Mouse (Mus musculus): Measurements from ENCODE around the gene Sox5.

Sox5 gene

GRCm38 (mm10) chr6:143866566-143866965 is 915.2 kb downstream of the Sox5 start:
- in situ Hi-C loops (cut with MboI, MseI), result no loop called here

- in situ Hi-C loops (cut with MboI, MseI), result no loop called here
Observed at GRCm38 (mm10) chr6:143862611-143863110, 919.1 kb downstream of the Sox5 start.

- in situ Hi-C loops (cut with MboI, MseI), result no loop called here
Observed at GRCm38 (mm10) chr6:143860036-143860435, 921.7 kb downstream of the Sox5 start.

GRCm38 (mm10) chr6:143859535-143859934 is 922.2 kb downstream of the Sox5 start:
- in situ Hi-C loops (cut with MboI, MseI), result no loop called here

- in situ Hi-C loops (cut with MboI, MseI), result no loop called here
Observed at GRCm38 (mm10) chr6:143858551-143858950, 923.2 kb downstream of the Sox5 start.

- in situ Hi-C loops (cut with MboI, MseI), result no loop called here
Observed at GRCm38 (mm10) chr6:143857376-143857775, 924.4 kb downstream of the Sox5 start.

- in situ Hi-C loops (cut with MboI, MseI), result no loop called here
Observed at GRCm38 (mm10) chr6:143855421-143855820, 926.4 kb downstream of the Sox5 start.

- in situ Hi-C loops (cut with MboI, MseI), result no loop called here
Observed at GRCm38 (mm10) chr6:143854031-143854430, 927.7 kb downstream of the Sox5 start.

GRCm38 (mm10) chr6:143845761-143846160 is 936.0 kb downstream of the Sox5 start:
- in situ Hi-C loops (cut with MboI, MseI), result no loop called here

GRCm38 (mm10) chr6:143844701-143844970 is 937.1 kb downstream of the Sox5 start:
- in situ Hi-C loops (cut with MboI, MseI), result no loop called here

- in situ Hi-C loops (cut with MboI, MseI), result no loop called here
Observed at GRCm38 (mm10) chr6:143843933-143844700, 937.7 kb downstream of the Sox5 start.

GRCm38 (mm10) chr6:143841954-143842353 is 939.8 kb downstream of the Sox5 start:
- in situ Hi-C loops (cut with MboI, MseI), result no loop called here

- in situ Hi-C loops (cut with MboI, MseI), result no loop called here
Observed at GRCm38 (mm10) chr6:143841109-143841638, 940.6 kb downstream of the Sox5 start.

GRCm38 (mm10) chr6:143838384-143839076 is 943.2 kb downstream of the Sox5 start:
- in situ Hi-C loops (cut with MboI, MseI), result no loop called here

- in situ Hi-C loops (cut with MboI, MseI), result no loop called here
Observed at GRCm38 (mm10) chr6:143835331-143835730, 946.4 kb downstream of the Sox5 start.

- in situ Hi-C loops (cut with MboI, MseI), result no loop called here
Observed at GRCm38 (mm10) chr6:143833986-143834385, 947.8 kb downstream of the Sox5 start.

- in situ Hi-C loops (cut with MboI, MseI), result no loop called here
Observed at GRCm38 (mm10) chr6:143833182-143833558, 948.6 kb downstream of the Sox5 start.

- in situ Hi-C loops (cut with MboI, MseI), result no loop called here
Observed at GRCm38 (mm10) chr6:143832483-143833181, 949.1 kb downstream of the Sox5 start.

- in situ Hi-C loops (cut with MboI, MseI), result no loop called here
Observed at GRCm38 (mm10) chr6:143831246-143831645, 950.5 kb downstream of the Sox5 start.

- in situ Hi-C loops (cut with MboI, MseI), result no loop called here
Observed at GRCm38 (mm10) chr6:143830131-143830530, 951.6 kb downstream of the Sox5 start.

GRCm38 (mm10) chr6:143826786-143827185 is 955.0 kb downstream of the Sox5 start:
- in situ Hi-C loops (cut with MboI, MseI), result no loop called here

GRCm38 (mm10) chr6:143825966-143826365 is 955.8 kb downstream of the Sox5 start:
- in situ Hi-C loops (cut with MboI, MseI), result no loop called here

Measured in T-helper 17 cell (primary cell).